Mouse (Mus musculus) intestine, embryonic 14.5 days (tissue): ENCODE measurements around the gene Pkig. TPM values are rescaled to one million over a fixed set of nuclear protein-coding genes. Genes with fewer than 3 reads are reported as not detected.

Experiments used
- ATAC-seq: fragments of 200-750 bp; cut with Nextera tagmentation; replicated peaks from 2 replicates; pipeline ENCODE4 v1.8.0; 2017; ENCODE audit warnings: low read depth, moderate number of reproducible peaks, moderate TSS enrichment, moderate library complexity; ENCODE audit not compliant: low FRiP score, low TSS enrichment
- DNase-seq: peaks from one replicate; pipeline ENCODE4 v3.0.0-alpha.2; 2018; ENCODE audit warnings: low spot score
- H3K27ac ChIP-seq: fragments of 300-500 bp; sonication (generic); 2 replicates; pipeline ENCODE4 v1.5.1; 2014; ENCODE audit warnings: low read depth, mild to moderate bottlenecking, control low read depth
- H3K27me3 ChIP-seq: fragments of 300-500 bp; sonication (generic); replicated peaks from 2 replicates; pipeline ENCODE4 v1.6.1; 2014; ENCODE audit warnings: low read length, control low read depth; ENCODE audit not compliant: control insufficient read depth, insufficient read depth
- H3K36me3 ChIP-seq: fragments of 300-500 bp; sonication (generic); 2 replicates; pipeline ENCODE4 v1.6.1; 2014; ENCODE audit warnings: low read length, control low read depth; ENCODE audit not compliant: control insufficient read depth, insufficient read depth
- H3K4me1 ChIP-seq: fragments of 300-500 bp; sonication (generic); replicated peaks from 2 replicates; pipeline ENCODE4 v1.6.1; 2014; ENCODE audit warnings: low read length, control low read depth, mixed read lengths; ENCODE audit not compliant: control insufficient read depth, insufficient read depth
- H3K4me2 ChIP-seq: fragments of 300-500 bp; sonication (generic); 2 replicates; pipeline ENCODE4 v1.6.1; 2014; ENCODE audit warnings: low read length
- H3K4me3 ChIP-seq: fragments of 300-500 bp; sonication (generic); 2 replicates; pipeline ENCODE4 v1.5.1; 2014; ENCODE audit warnings: low read depth, low read length, control low read depth, mixed read lengths
- H3K9ac ChIP-seq: fragments of 300-500 bp; sonication (generic); 2 replicates; pipeline ENCODE4 v1.6.1; 2014; ENCODE audit warnings: mild to moderate bottlenecking, low read length
- H3K9me3 ChIP-seq: fragments of 300-500 bp; sonication (generic); 2 replicates; pipeline ENCODE4 v1.6.1; 2016; ENCODE audit warnings: low read length, control low read depth; ENCODE audit not compliant: control insufficient read depth
- WGBS: fragments of 180-500 bp; shearing (Covaris S2); extraction: QIAGEN DNeasy Blood & Tissue Kit; methylation state at CpG from one replicate; pipeline ENCODE4 v1.1.7; 2014; 5-methylcytosine and 5-hydroxymethylcytosine counted together
- polyA plus RNA-seq: library from polyadenylated mRNA; unstranded; fragments of >200 nt; fragmentation: Nextera tagmentation; extraction: Ambion mirVana; gene quantifications from 2 replicates; pipeline ENCODE4 v1.2.1, GENCODE M21; 2014

The Pkig gene
- polyA plus RNA-seq, 1 experiment from 2014 or later, result 130 TPM

GRCm38 (mm10) chr2:163690409-163691304, 32.5 kb downstream of the Pkig start:
- no peak overlapping the region for H3K9ac ChIP-seq
- H3K4me1 ChIP-seq, result peaks cover 41% of the 10 kb centered on the region
- H3K36me3 ChIP-seq, result no peaks in the 10 kb centered on the region
- no peak overlapping the region for H3K4me2 ChIP-seq
- DNase-seq, result no peak
- no peak overlapping the region for H3K27ac ChIP-seq
- H3K27me3 ChIP-seq, result no peaks in the 10 kb centered on the region
- no peaks in the 10 kb centered on the region for H3K9me3 ChIP-seq
- ATAC-seq, result no peak
- H3K4me3 ChIP-seq, result no peak overlapping the region
- 69% methylated on average over 8 of the region's 8 CpGs for WGBS

GRCm38 (mm10) chr2:163691846-163692605, 33.8 kb downstream of the Pkig start:
- peaks cover 28% of the 10 kb centered on the region for H3K4me1 ChIP-seq
- no peak overlapping the region for H3K4me3 ChIP-seq
- H3K9ac ChIP-seq, result no peak overlapping the region
- 76% methylated on average over 6 of the region's 6 CpGs for WGBS
- no peak overlapping the region for H3K27ac ChIP-seq
- DNase-seq (no peak), ATAC-seq (no peak)
- H3K9me3 ChIP-seq, result no peaks in the 10 kb centered on the region
- no peaks in the 10 kb centered on the region for H3K27me3 ChIP-seq
- H3K36me3 ChIP-seq, result no peaks in the 10 kb centered on the region
- H3K4me2 ChIP-seq, result no peak overlapping the region

- H3K4me3 ChIP-seq, result no peak overlapping the region
- no peaks in the 10 kb centered on the region for H3K36me3 ChIP-seq
- H3K27me3 ChIP-seq, result no peaks in the 10 kb centered on the region
- WGBS, result 65% methylated on average over 3 of the region's 3 CpGs
- peak overlapping the region; percentile 75 for H3K27ac ChIP-seq
- H3K4me2 ChIP-seq, result no peak overlapping the region
- no peak overlapping the region for H3K9ac ChIP-seq
- DNase-seq (no peak), ATAC-seq (no peak)
- no peaks in the 10 kb centered on the region for H3K9me3 ChIP-seq
- H3K4me1 ChIP-seq, result peaks cover 33% of the 10 kb centered on the region
Measured at GRCm38 (mm10) chr2:163692873-163693612, 34.9 kb downstream of the Pkig start.

- H3K27me3 ChIP-seq, result no peaks in the 10 kb centered on the region
- ATAC-seq, result no peak
- H3K9ac ChIP-seq, result no peak overlapping the region
- no peaks in the 10 kb centered on the region for H3K36me3 ChIP-seq
- H3K4me1 ChIP-seq, result peaks cover 41% of the 10 kb centered on the region
- no peak for DNase-seq
- H3K27ac ChIP-seq, result peak overlapping the region; percentile 75
- 0 out of 2 replicates have a peak overlapping the region, but pooled peaks have one; percentile 4 for H3K4me3 ChIP-seq
- WGBS, result 51% methylated on average over 9 of the region's 9 CpGs
- H3K4me2 ChIP-seq, result no peak overlapping the region
- no peaks in the 10 kb centered on the region for H3K9me3 ChIP-seq
Measured at GRCm38 (mm10) chr2:163693716-163694314, 35.6 kb downstream of the Pkig start.

GRCm38 (mm10) chr2:163696763-163697162, 38.6 kb downstream of the Pkig start:
- DNase-seq, result no peak
- WGBS, result 50% methylated on average over 2 of the region's 2 CpGs
- Histone ChIP-seq H3K4me2 (no peak overlapping the region), H3K36me3 (no peaks in the 10 kb centered on the region), H3K9me3 (no peaks in the 10 kb centered on the region), H3K4me3 (no peak overlapping the region), H3K27me3 (no peaks in the 10 kb centered on the region), H3K9ac (no peak overlapping the region), H3K4me1 (peaks cover 39% of the 10 kb centered on the region), H3K27ac (no peak overlapping the region)
- ATAC-seq, result no peak

- Histone ChIP-seq H3K4me3 (no peak overlapping the region), H3K27ac (peak overlapping the region; percentile 87), H3K9me3 (no peaks in the 10 kb centered on the region), H3K9ac (no peak overlapping the region), H3K36me3 (no peaks in the 10 kb centered on the region), H3K27me3 (no peaks in the 10 kb centered on the region), H3K4me1 (peaks cover 31% of the 10 kb centered on the region), H3K4me2 (no peak overlapping the region)
- ATAC-seq (peak; percentile 75), DNase-seq (no peak)
- WGBS, result 28% methylated on average over 14 of the region's 16 CpGs
Measured at GRCm38 (mm10) chr2:163697764-163698480, 39.7 kb downstream of the Pkig start.

GRCm38 (mm10) chr2:163699078-163699780, 41.0 kb downstream of the Pkig start:
- DNase-seq (no peak), ATAC-seq (no peak)
- Histone ChIP-seq H3K36me3 (no peaks in the 10 kb centered on the region), H3K4me2 (no peak overlapping the region), H3K9me3 (no peaks in the 10 kb centered on the region), H3K9ac (no peak overlapping the region), H3K27me3 (no peaks in the 10 kb centered on the region), H3K27ac (peak overlapping the region; percentile 87; the same call in 1 of the 2 replicates), H3K4me1 (peaks cover 20% of the 10 kb centered on the region), H3K4me3 (no peak overlapping the region)
- WGBS, result 82% methylated on average over 11 of the region's 11 CpGs
